Mouse (Mus musculus) neutrophil, adult 5-6 weeks (primary cell): ENCODE data around the gene Slc24a1. TPM values are rescaled to one million over a fixed set of nuclear protein-coding genes. Genes with fewer than 3 reads are reported as not detected.
A peak's percentile ranks its signal among the peaks of the same experiment; 100 is the strongest.
"Not testable (repeated sequence)": the region's sequence is repeated elsewhere in the genome, so short reads cannot be mapped to it uniquely, and the experiment has no call there.

Experiments
- ATAC-seq: fragments of 151-379, 151-347 bp; 2 replicates; pipeline ENCODE4 v1.8.0; 2017; ENCODE audit warnings: mild to moderate bottlenecking, moderate TSS enrichment; ENCODE audit not compliant: insufficient number of reproducible peaks, poor library complexity, low FRiP score, severe bottlenecking; ENCODE audit errors: extremely low read depth
- total RNA-seq: library from RNA; stranded (forward); fragments of 200-1000 nt; gene quantifications from 2 replicates; pipeline ENCODE4 v1.2.3, GENCODE M21; 2017

Gene Slc24a1
- 0.37 and 0.47 TPM in 2 replicates for total RNA-seq

DNA sequence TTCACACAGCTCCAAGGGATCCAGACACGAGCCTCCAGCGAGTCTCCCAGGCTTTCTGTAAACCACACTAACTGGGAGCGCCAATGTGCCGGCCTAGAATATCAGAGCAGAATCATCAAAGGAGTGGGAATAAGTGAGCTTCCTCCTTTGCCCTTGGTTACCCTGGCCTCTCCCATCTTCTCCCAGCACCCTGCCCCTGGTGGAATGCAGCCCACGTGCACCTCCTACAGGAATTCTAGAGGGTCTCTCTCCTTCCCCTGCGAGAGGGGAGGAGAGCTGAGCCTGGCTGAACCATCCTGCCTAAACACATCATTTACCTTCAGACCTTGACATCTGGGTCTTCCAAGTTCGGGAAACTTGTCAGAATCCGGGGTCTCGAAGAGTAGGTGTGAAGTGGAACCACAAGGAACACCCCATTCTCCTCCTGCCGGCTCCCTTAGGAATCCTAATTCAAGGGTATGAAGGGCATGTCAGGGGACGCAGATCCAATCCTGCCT, at the start of gene Slc24a1:
Gene Slc24a1, minus strand, starts transcription at position 447 of the 497 bp plus-strand sequence.
- no peak for ATAC-seq

- not testable (repeated sequence) for ATAC-seq
Measured at GRCm38 (mm10) chr9:64995464-64995863, 44.1 kb upstream of the Slc24a1 start.

GRCm38 (mm10) chr9:64990291-64990690, 38.9 kb upstream of the Slc24a1 start:
- no peak for ATAC-seq

DNA sequence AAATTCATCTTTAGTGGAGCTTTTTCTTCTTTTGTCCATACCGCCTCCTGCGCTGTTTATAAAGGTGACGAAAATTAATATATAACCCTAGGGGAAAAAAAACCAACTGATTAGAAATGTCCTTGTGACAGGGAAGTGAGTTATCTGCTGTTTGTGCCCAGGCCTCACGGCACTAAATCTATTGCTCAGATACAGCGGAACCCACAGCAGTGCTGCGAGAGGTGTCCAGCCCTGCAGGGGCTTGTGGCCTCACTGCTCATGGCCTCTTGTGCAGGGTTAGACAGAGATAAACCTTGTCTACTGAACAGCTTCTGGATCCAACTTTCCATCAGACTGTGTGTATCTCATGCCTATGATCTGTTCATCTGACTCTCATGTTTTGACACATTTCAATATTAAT, 37.0 kb upstream of the Slc24a1 start:
- ATAC-seq: no peak

DNA sequence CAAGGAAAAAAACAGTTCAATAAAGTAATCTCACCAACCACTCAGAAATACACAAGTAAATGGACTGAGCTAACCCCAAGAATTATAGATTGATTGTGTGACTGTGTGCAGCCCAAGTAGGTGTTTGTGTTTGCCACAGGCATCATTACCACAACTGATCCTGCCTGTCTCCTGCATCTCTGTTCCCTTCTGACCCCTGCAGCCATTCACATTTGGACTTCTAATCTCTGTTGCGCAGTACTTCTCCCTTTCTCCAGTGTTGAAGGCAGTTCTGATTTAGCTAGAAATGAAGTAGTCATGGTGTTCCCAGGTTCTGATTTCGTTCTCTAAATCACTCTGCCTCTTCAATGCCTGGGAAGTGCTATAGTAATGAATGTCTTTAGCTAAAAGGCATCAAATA, 36.2 kb upstream of the Slc24a1 start:
- ATAC-seq: no peak

DNA sequence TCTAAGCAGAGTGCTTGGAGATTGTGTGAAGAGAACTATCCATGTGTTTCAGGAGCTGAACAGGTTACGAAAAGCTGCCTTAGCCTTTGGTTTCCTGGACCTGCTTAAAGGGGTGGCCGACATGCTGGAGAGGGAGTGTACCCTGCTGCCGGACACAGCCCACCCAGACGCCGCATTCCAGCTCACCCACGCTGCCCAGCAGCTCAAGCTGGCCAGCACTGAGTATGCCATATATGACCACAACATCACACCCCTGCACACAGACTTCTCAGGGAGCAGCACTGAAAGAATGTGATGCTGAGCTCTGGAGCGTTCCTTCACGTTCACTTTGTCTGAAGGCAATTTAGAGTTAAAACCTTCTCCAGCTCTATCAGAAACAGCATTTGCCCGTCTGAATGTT, 34.4 kb upstream of the Slc24a1 start:
- ATAC-seq: no peak

- no peak for ATAC-seq
Measured at GRCm38 (mm10) chr9:64985037-64985794, 33.8 kb upstream of the Slc24a1 start.

DNA sequence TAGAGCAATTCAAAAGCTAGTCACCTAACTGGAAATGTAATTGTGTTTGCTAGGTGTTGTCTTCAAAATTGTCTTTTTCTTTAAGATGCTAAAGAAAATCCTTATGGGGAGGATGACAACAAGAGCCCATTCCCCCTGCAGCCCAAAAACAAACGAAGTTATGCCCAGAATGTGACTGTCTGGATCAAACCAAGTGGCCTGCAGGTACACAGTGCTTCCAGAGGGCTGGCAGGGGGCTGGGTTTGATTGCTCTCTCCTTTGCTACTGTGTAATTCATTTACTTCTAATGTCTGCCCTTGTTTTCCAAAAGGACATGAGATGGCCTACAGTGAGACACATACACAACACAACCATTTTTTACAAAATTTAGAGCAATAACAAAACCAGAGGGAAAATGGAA, 30.5 kb upstream of the Slc24a1 start:
- no peak for ATAC-seq

- no peak for ATAC-seq
Measured at GRCm38 (mm10) chr9:64980548-64980947, 29.1 kb upstream of the Slc24a1 start.

DNA sequence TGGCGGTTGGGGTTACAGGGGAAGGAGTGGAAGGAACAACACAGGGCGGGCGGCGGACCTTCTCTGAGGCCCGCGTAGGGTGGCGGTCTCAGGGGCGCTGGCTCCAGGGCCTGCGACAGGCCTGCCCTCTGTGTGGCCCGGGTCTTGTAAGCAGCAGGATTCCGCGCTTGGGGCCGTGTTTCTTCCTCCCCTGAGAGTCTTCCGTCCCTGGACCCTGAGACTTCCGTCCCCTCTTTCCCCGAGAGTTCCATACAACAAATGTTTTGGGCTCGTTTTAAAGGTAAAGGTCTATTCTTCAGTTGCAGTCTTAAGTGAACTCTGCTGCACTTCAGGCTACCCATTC, 9.5 kb upstream of the Slc24a1 start:
- ATAC-seq: no peak

GRCm38 (mm10) chr9:64960117-64960977, 8.9 kb upstream of the Slc24a1 start, which contains the start of gene Ints14:
Ints14 (plus strand) TSS chr9:64960905.
- ATAC-seq: peak; percentile 99

DNA sequence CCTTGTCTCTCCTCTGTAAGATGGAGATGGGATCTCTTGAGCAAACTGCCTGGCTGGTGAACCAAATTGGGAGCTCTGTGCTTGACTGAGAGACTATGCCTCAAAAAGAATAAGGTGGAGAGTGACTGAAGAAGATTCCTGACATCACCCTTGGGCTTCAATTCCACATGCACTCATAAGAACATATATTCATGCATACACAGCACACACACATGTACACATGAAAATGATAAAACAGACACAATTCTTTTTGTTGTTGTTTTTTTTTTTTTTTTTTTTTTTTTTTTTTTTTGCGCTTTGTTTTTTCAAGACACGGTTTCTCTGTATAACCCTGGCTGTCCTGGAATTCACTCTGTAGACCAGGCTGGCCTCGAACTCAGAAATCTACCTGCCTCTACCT, 5.9 kb upstream of the Slc24a1 start:
- no peak for ATAC-seq

DNA sequence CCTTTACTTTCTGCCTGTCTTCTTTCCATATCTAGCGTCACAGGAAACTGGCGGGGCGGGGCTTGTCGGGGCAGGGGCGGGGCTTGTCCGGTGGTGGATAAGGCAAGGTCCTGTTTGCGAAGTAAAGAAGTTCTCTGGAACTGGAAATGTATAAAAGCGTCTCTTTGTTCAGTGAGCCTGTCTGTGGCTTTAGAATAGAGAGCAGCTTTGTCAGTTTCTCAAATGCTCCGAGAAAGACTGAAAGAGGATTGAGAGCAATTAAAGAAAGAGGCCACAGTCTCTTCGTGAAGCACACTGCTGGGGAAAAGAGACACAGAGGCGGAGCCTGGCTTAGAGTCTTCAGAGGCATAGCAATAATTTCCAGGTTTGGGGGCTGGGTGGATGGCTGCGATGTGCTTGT, 4.9 kb upstream of the Slc24a1 start:
- ATAC-seq: no peak

DNA sequence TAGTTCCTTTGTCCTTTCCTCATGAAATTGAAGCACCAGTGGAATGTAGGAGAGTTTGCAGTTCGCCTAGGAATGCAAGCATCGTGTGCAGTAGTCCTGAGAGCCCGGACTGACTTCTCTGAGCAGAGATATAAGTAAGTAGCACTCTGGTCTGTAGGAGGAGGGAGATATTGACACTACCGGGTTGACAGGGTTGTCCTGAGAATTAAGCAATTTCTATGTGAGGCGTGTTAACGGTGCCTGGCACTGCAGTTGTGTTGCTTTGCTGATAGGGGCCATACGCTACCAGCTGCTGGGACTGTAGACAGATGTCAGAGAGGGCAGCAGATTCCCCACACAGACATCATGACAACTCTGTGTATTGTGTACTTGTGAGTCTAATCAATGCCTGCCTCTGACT, 1.8 kb upstream of the Slc24a1 start:
- no peak for ATAC-seq

- no peak for ATAC-seq
Measured at GRCm38 (mm10) chr9:64952055-64952454, 648 bp upstream of the Slc24a1 start.

DNA sequence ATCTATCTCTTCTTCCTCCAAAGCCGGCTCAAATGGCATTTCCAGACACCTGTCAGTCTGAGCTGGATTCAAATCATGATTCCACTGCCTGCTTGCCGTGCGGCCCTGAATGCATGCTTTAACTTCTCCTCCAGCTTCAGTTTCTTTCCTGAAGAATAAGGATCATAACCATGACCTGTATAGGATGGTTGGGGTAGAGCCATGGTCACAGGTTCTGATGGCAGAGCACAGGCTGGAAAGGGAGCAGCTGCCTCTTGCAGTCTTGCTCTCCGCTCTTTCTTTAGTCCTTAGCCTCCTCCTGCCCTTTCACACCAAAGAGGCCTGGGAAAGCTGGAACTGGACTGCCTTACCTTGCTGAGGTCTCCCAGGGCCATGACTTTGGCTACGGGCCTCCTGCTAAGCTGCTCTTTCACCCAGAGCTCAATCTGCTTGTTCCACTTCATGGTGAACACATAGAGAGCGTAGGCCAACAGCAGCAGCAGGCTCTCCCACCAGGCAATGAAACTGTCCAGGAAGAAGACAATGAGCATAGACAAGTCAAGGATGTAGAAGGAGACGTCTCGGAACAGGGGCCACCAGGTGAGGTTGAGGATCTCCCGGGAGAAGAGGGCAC, 3.8 kb downstream of the Slc24a1 start:
- no peak for ATAC-seq

- no peak for ATAC-seq
Measured at GRCm38 (mm10) chr9:64943997-64944396, 7.4 kb downstream of the Slc24a1 start.

DNA sequence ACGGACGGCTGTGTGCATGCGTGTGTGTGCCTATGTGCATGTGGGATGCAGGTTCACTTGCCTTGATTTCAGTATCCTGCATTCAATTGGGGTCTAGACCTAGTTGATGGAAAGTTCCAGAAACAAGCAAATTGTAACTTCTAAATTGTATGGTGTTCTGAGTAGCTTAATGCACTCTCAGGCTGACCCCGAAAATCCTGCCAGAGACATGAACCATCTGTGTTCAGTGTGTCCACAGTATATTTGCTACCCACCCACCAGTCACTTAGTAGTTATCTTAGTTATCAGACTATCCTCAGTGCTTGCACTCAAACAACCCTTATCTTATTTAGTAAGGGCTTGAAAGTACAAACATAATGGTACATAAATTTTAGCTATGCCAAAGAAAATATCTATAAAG, 9.8 kb downstream of the Slc24a1 start:
- no peak for ATAC-seq

- no peak for ATAC-seq
Measured at GRCm38 (mm10) chr9:64940731-64941346, 10.6 kb downstream of the Slc24a1 start.
